Mouse (Mus musculus): ENCODE measurements around the gene Hoxd13. TPM values are rescaled to one million over a fixed set of nuclear protein-coding genes. Genes with fewer than 3 reads are reported as not detected.

The Hoxd13 gene
- total and polyA plus RNA-seq, 2 experiments from 2014 or later = 0.21 TPM; not detected in 1

DNA sequence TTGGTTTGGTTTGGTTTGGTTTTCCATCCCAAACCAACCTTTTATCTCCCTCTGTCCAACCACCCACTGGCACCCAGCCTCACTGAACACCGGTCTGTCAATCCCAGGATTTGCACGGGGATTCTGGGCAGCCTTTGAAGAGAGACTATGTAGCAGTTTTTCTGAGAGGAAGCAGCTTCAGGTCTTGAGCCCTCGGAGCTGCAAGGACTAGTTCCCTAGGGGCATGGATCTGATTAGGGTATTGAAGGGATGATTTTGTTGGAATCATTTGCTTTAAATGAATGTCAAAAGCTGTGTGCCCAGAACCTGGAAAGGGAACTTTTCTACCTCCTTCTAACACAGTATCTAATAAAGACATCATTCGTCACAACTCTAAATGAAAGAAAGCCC, 11.5 kb upstream of the Hoxd13 start:
- Histone ChIP-seq H3K9me3 (ENCODE audit: low read length) (no peaks in the 10 kb centered on the region), H3K4me3 (ENCODE audit: low read length) (no peak overlapping the region), H3K9ac (replicated peaks; ENCODE audit: low read length) (no peak overlapping the region), H3K27me3 (ENCODE audit: insufficient read depth, low read length) (peaks cover 87% of the 10 kb centered on the region), H3K36me3 (ENCODE audit: insufficient read depth, low read length) (no peaks in the 10 kb centered on the region), H3K4me2 (ENCODE audit: low read depth, low read length) (no peak overlapping the region), H3K4me1 (ENCODE audit: insufficient read depth, low read length) (no peaks in the 10 kb centered on the region), H3K27ac (no peak overlapping the region)
- 4% methylated on average over 4 of the region's 4 CpGs for WGBS
- ATAC-seq (no peak), DNase-seq (ENCODE audit: low spot score) (no peak)
- TF ChIP-seq CTCF (IDR thresholded peaks at IDR 0.05; ENCODE audit: low read depth) = no peak

DNA sequence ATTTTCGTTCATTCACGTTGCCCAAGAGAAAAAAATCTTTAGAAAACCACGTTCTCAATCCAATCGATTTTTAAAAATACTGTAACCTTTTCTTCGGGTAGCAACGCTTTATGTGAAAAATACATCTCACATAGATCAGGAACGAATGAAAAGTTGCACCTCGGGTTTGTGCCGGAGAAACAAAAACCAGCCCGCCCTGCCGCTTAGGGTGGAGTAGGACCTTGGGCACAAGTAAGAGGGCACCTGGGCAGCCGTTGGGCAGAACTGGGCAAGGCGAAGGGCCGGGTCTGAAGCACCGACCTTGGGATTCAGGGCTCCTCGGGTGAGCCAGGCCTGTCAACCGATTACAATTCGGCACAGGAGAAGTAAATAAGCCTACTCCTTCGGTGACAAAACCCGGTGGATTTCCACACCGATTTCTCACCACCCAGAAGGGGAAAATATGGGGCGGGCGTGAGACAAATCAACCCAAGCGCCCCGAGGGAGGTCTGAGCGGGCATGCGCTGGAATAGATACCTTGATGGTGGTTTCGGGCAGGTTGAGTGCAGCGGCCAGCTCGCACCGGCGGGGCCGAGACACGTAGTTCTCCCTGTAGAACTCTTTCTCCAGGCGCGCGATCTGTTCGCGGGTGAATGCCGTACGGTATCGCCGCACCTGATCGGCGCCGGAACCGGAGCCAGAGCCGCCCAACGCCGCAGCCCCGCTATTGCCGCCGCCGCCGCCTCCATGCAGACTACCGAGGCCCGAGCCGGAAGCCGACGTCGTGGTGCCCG, 10.7 kb upstream of the Hoxd13 start:
- no peak for TF ChIP-seq CTCF (IDR thresholded peaks at IDR 0.05; ENCODE audit: low read depth)
- ATAC-seq = no peak
- Histone ChIP-seq H3K4me2 (ENCODE audit: low read depth, low read length) (no peak overlapping the region), H3K9ac (replicated peaks; ENCODE audit: low read length) (no peak overlapping the region), H3K36me3 (ENCODE audit: insufficient read depth, low read length) (no peaks in the 10 kb centered on the region), H3K4me3 (ENCODE audit: low read length) (peak overlapping the region; percentile 13), H3K27me3 (ENCODE audit: insufficient read depth, low read length) (peaks cover 87% of the 10 kb centered on the region), H3K4me1 (ENCODE audit: insufficient read depth, low read length) (no peaks in the 10 kb centered on the region), H3K27ac (no peak overlapping the region), H3K9me3 (ENCODE audit: low read length) (no peaks in the 10 kb centered on the region)
- DNase-seq (ENCODE audit: low spot score) = no peak
- 4% methylated on average over 62 of the region's 62 CpGs for WGBS

DNA sequence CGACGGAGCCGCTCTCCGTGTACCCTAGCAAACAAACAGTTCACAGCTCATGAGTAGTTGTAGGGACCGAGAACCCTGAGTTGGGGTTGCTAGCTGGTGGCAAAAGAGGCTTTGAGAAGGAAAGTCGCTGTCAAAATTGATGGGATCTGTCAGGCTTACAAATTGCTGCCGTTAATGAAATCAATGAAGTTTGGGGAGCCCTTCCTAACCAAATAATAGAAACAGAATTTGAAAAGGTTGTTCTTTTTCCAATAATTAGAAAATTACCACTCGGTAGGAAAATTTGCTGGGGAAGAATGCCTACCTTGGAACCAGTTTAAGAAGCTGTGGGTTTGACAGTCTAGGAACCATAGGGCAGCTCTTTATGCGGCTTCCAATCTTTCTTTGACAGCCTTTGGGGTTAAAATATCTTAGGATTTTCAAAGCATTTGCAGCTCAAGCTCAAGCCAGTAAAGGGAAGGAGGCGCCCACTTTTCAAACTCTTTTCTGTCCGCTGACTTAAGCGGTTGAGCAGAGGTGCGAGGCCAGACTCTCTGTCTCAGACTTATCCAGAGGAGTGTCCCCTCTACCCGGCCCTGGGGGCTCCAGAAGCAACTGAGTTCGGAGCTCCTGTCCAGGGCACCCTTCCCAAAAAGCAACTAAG, 10.0 kb upstream of the Hoxd13 start:
- Histone ChIP-seq H3K4me2 (ENCODE audit: low read depth, low read length) (no peak overlapping the region), H3K9me3 (ENCODE audit: low read length) (no peaks in the 10 kb centered on the region), H3K9ac (replicated peaks; ENCODE audit: low read length) (no peak overlapping the region), H3K27ac (no peak overlapping the region), H3K27me3 (ENCODE audit: insufficient read depth, low read length) (peaks cover 91% of the 10 kb centered on the region), H3K4me1 (ENCODE audit: insufficient read depth, low read length) (no peaks in the 10 kb centered on the region), H3K36me3 (ENCODE audit: insufficient read depth, low read length) (no peaks in the 10 kb centered on the region), H3K4me3 (ENCODE audit: low read length) (peak overlapping the region; percentile 13)
- DNase-seq (ENCODE audit: low spot score) = no peak
- TF ChIP-seq CTCF (IDR thresholded peaks at IDR 0.05; ENCODE audit: low read depth) = no peak
- ATAC-seq = no peak
- 3% methylated on average over 15 of the region's 15 CpGs for WGBS

DNA sequence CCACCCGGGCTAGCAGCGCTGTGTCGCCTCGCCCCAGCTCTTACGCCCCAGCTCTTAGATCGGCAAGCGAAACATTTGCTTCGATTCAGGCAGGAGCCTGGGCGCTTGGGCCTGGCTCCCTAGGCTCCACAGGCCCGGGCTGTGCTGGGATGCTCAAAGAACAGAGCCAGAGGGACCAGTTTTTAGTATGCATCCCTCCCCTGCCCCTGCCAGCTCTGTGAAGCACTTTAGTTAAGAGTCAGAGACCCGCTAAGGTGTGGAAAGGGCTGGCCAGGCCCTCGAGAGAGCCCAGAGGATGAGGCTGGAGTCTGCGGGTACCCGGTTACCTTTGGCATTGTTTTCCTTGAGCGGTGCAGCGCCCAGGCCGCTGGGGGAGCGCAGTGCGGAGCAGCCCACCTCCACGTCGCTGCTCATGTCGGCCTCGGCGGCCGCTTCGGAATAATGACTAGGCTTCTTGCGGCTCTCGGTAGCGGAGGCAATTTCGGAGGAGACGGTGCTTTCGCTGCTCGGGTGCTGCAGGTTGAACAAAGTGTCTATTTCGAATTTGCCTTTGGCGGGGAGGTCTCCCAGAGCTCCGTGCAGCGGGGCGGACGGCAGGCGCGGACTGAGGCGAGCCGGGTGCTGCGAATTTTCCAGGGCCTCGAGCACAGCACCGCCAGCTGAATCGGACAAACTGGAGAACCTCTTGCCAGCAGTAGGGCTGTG, 9.3 kb upstream of the Hoxd13 start:
- Histone ChIP-seq H3K9ac (replicated peaks; ENCODE audit: low read length) (no peak overlapping the region), H3K4me3 (ENCODE audit: low read length) (peak overlapping the region; percentile 3), H3K36me3 (ENCODE audit: insufficient read depth, low read length) (no peaks in the 10 kb centered on the region), H3K4me2 (ENCODE audit: low read depth, low read length) (no peak overlapping the region), H3K4me1 (ENCODE audit: insufficient read depth, low read length) (no peaks in the 10 kb centered on the region), H3K27ac (no peak overlapping the region), H3K9me3 (ENCODE audit: low read length) (no peaks in the 10 kb centered on the region), H3K27me3 (ENCODE audit: insufficient read depth, low read length) (peaks cover 95% of the 10 kb centered on the region)
- ATAC-seq = no peak
- no peak for TF ChIP-seq CTCF (IDR thresholded peaks at IDR 0.05; ENCODE audit: low read depth)
- WGBS = under 1% methylated on average over 45 of the region's 47 CpGs
- no peak for DNase-seq (ENCODE audit: low spot score)

- ATAC-seq = no peak
- no peaks in the 10 kb centered on the region for H3K36me3 ChIP-seq (ENCODE audit: insufficient read depth, low read length)
- H3K9me3 ChIP-seq (ENCODE audit: low read length) = no peaks in the 10 kb centered on the region
- 2% methylated on average over 28 of the region's 28 CpGs for WGBS
- H3K4me3 ChIP-seq (ENCODE audit: low read length) = peak within 1 kb of the TSS; percentile 7
- peaks cover 95% of the 10 kb centered on the region for H3K27me3 ChIP-seq (ENCODE audit: insufficient read depth, low read length)
- H3K9ac ChIP-seq (replicated peaks; ENCODE audit: low read length) = no peak within 1 kb of the TSS
- no peak within 1 kb of the TSS for H3K27ac ChIP-seq
- H3K4me2 ChIP-seq (ENCODE audit: low read depth, low read length) = no peak within 1 kb of the TSS
- no peak for DNase-seq (ENCODE audit: low spot score)
- no peak for TF ChIP-seq CTCF (IDR thresholded peaks at IDR 0.05; ENCODE audit: low read depth)
- no peaks in the 10 kb centered on the region for H3K4me1 ChIP-seq (ENCODE audit: insufficient read depth, low read length)
Observed at GRCm38 (mm10) chr2:74659507-74660005, 8.6 kb upstream of the Hoxd13 start, which contains the start of gene Evx2. Evx2 (minus strand) TSS chr2:74659557.

DNA sequence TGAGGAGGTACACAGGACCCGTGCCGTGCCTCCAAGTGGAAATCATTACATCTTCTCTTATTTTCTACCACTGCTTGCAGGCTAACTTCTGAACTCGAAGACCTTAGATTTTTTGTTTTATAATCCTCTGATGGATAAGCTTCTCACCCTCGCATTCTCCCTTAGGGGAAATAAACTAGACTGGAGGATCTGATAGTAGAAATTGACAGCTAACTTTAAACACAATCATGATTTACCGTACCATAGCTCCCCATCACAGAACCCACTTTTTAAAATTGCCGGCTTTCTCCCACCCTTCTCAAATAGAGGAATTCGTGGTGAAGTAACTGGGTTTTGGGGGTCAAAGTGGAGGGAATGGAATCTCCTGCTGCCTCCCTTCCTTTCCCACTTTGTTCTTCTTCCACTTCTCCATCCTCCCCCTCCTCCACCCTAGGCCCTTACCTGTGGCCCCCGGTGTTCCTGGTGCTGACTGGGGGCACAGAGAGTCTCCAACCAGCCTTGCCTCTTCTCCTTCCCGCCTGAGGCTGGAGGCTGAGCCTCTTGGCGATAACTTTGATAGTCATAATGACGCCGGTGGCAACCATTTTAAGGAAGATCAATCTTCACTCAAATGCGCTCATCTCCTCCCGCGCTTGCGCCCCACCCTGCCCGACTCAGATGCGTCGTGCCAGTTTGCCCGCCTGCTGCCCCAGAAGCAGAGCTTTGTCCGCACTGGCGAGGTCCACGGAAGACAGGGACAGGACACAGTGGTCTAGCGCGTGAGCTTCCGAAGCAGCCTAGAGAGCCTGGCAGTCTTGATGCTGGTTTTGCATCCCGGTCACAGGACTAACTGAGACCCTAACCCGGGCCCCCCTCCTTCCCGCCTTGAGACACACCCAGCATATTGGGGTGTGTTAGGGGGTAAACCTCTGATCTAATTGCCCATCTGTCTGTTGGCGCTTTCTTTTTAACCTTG, 7.4 kb upstream of the Hoxd13 start:
- Histone ChIP-seq H3K4me2 (ENCODE audit: low read depth, low read length) (no peak overlapping the region), H3K9me3 (ENCODE audit: low read length) (no peaks in the 10 kb centered on the region), H3K27me3 (ENCODE audit: insufficient read depth, low read length) (peaks cover 94% of the 10 kb centered on the region), H3K4me3 (ENCODE audit: low read length) (no peak overlapping the region), H3K36me3 (ENCODE audit: insufficient read depth, low read length) (no peaks in the 10 kb centered on the region), H3K4me1 (ENCODE audit: insufficient read depth, low read length) (no peaks in the 10 kb centered on the region), H3K9ac (replicated peaks; ENCODE audit: low read length) (no peak overlapping the region), H3K27ac (no peak overlapping the region)
- TF ChIP-seq CTCF (IDR thresholded peaks at IDR 0.05; ENCODE audit: low read depth) = no peak
- no peak for DNase-seq (ENCODE audit: low spot score)
- ATAC-seq = no peak
- WGBS = 5% methylated on average over 30 of the region's 30 CpGs

Data from hindbrain, postnatal 0 days (tissue).